Mouse (Mus musculus): ENCODE measurements at regions not wholly inside any gene's neighbourhood (a gene's known extent, or its start where the extent isn't known, plus 50 kb on each side); places are given as distances from the start of the nearest gene placed in this dataset.
A peak's percentile ranks its signal among the peaks of the same experiment; 100 is the strongest.

- DNase-seq (ENCODE audit: low read depth, low spot score): no peak
Observed at GRCm38 (mm10) chr13:6178362-6179070, 317.2 kb downstream of the Klf6 start.

GRCm38 (mm10) chr13:6189133-6189532 is 327.9 kb downstream of the Klf6 start:
- DNase-seq (ENCODE audit: low read depth, low spot score): no peak

GRCm38 (mm10) chr13:6189566-6189965 is 328.3 kb downstream of the Klf6 start:
- no peak for DNase-seq (ENCODE audit: low read depth, low spot score)

GRCm38 (mm10) chr13:6191186-6191914 is 330.1 kb downstream of the Klf6 start:
- DNase-seq (ENCODE audit: low read depth, low spot score): no peak

- DNase-seq (ENCODE audit: low read depth, low spot score): no peak
Observed at GRCm38 (mm10) chr13:6191915-6192295, 330.6 kb downstream of the Klf6 start.

- no peak for DNase-seq (ENCODE audit: low read depth, low spot score)
Observed at GRCm38 (mm10) chr13:6196690-6197089, 335.4 kb downstream of the Klf6 start.

- DNase-seq (ENCODE audit: low read depth, low spot score): no peak
Observed at GRCm38 (mm10) chr13:6199107-6199506, 337.8 kb downstream of the Klf6 start.

GRCm38 (mm10) chr13:6201516-6201915 is 340.2 kb downstream of the Klf6 start:
- peak; percentile 35 for DNase-seq (ENCODE audit: low read depth, low spot score)

GRCm38 (mm10) chr13:6204801-6205200 is 343.1 kb upstream of the Pitrm1 start:
- DNase-seq (ENCODE audit: low read depth, low spot score): no peak

- DNase-seq (ENCODE audit: low read depth, low spot score): no peak
Observed at GRCm38 (mm10) chr13:6212550-6212949, 335.4 kb upstream of the Pitrm1 start.

GRCm38 (mm10) chr13:6214189-6214588 is 333.8 kb upstream of the Pitrm1 start:
- DNase-seq (ENCODE audit: low read depth, low spot score): no peak

GRCm38 (mm10) chr13:6226087-6226643 is 321.8 kb upstream of the Pitrm1 start:
- DNase-seq (ENCODE audit: low read depth, low spot score): peak; percentile 12

- DNase-seq (ENCODE audit: low read depth, low spot score): no peak
Observed at GRCm38 (mm10) chr13:6228278-6228677, 319.7 kb upstream of the Pitrm1 start.

- DNase-seq (ENCODE audit: low read depth, low spot score): no peak
Observed at GRCm38 (mm10) chr13:6235394-6235793, 312.6 kb upstream of the Pitrm1 start.

GRCm38 (mm10) chr13:6236503-6236902 is 311.4 kb upstream of the Pitrm1 start:
- DNase-seq (ENCODE audit: low read depth, low spot score): no peak

- DNase-seq (ENCODE audit: low read depth, low spot score): no peak
Observed at GRCm38 (mm10) chr13:6237201-6237600, 310.7 kb upstream of the Pitrm1 start.

GRCm38 (mm10) chr13:6240855-6241254 is 307.1 kb upstream of the Pitrm1 start:
- no peak for DNase-seq (ENCODE audit: low read depth, low spot score)

- no peak for DNase-seq (ENCODE audit: low read depth, low spot score)
Observed at GRCm38 (mm10) chr13:6241472-6242123, 306.4 kb upstream of the Pitrm1 start.

- DNase-seq (ENCODE audit: low read depth, low spot score): no peak
Observed at GRCm38 (mm10) chr13:6250106-6250505, 297.8 kb upstream of the Pitrm1 start.

- DNase-seq (ENCODE audit: low read depth, low spot score): peak; percentile 54
Observed at GRCm38 (mm10) chr13:6251025-6251862, 296.7 kb upstream of the Pitrm1 start.

GRCm38 (mm10) chr13:6252100-6252499 is 295.8 kb upstream of the Pitrm1 start:
- DNase-seq (ENCODE audit: low read depth, low spot score): no peak

Data from mesoderm, embryonic 11.5 days (tissue).